Mouse (Mus musculus) heart, postnatal 0 days (tissue): ENCODE measurements at regions not wholly inside any gene's neighbourhood (a gene's known extent, or its start where the extent isn't known, plus 50 kb on each side); places are given as distances from the start of the nearest gene placed in this dataset.

Experiments used
- CTCF ChIP-seq: IDR thresholded peaks from 2 replicates; pipeline ENCODE4 v1.5.1; 2016; ENCODE audit warnings: antibody characterized with exemption, control low read depth, low read depth
- EP300 ChIP-seq: IDR thresholded peaks from 2 replicates; pipeline ENCODE4 v1.6.1; 2016; ENCODE audit warnings: antibody characterized with exemption, low read depth

DNA sequence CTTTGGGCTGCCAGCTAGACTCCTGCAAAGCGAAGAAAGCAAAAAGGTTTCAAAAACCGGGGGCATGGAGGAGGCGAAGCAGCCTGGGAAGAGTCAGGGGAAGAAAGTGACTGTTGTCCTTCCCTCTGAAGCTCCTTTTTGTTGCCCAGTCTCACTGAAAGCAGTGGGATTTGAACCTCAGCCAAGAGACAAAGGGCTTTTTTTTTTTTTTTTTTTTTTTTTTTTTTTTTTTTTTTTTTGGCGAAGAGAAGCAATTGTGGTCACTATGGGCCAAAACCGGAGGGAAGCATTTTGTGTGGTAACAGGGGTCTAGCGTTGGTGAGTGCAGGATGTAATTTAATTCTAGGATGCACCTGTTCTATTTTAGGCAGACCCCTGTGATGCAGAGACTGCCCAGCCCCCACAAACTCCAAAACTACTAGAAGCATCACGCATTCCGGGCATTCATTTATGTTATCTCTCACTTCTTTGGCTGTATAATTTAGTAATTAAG, 80.8 kb upstream of the Cpeb2 start:
- no peak for TF ChIP-seq CTCF
- no peak for TF ChIP-seq EP300
